Mouse (Mus musculus) erythroblast, embryonic 14.5 days (primary cell): ENCODE results near the gene Map3k3.

ENCODE experiments used
- GATA1 ChIP-seq: IDR thresholded peaks from 2 replicates; pipeline ENCODE4 v1.6.1; 2012; ENCODE audit warnings: low read length, inconsistent platforms, mixed read lengths
- TAL1 ChIP-seq: IDR thresholded peaks from 3 replicates; pipeline ENCODE4 v1.6.1; 2012; ENCODE audit warnings: low read length, inconsistent platforms, mixed read lengths

- TF ChIP-seq GATA1: no peak
- no peak for TF ChIP-seq TAL1
Observed at GRCm38 (mm10) chr11:106122221-106122620, 37.8 kb downstream of the Map3k3 start.
